Mouse (Mus musculus) T-helper 1 cell (primary cell): Measurements from ENCODE around the gene Kctd10.

Experiments used
- in situ Hi-C: fragments of 300-600 bp; cut with MboI, MseI; formaldehyde crosslinking; loops from one replicate; pipeline ENCODE4 v1.15.1; 2025; ENCODE audit warnings: high pct_unique_total_duplicates

Kctd10 gene

DNA sequence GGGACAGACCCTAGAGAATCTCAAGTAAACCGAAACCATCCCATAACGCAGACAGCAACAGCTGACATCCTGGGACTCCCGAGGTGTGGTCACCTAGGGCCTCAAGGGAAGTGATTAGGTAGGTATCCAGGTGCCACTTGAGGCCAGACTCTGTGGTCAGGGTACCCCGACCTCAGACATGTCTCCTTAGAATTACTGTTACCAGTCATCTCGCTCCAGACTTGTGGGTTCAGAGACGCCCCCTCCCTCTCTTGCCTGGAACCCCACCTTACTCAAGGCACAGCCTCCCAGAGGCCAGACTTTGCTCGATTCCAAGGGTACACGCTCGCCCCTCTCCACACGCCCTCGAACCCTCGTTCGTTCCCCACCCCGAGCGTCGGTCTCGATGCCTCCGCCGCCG, 545 bp downstream of the Kctd10 start:
- in situ Hi-C loops = loop anchor here (5.0 kb wide), 1 partner anchor 57 kb away; no protein-coding TSS in a partner anchor

- in situ Hi-C loops = no loop called here
Measured at GRCm38 (mm10) chr5:114378936-114379335, 1.4 kb downstream of the Kctd10 start.

DNA sequence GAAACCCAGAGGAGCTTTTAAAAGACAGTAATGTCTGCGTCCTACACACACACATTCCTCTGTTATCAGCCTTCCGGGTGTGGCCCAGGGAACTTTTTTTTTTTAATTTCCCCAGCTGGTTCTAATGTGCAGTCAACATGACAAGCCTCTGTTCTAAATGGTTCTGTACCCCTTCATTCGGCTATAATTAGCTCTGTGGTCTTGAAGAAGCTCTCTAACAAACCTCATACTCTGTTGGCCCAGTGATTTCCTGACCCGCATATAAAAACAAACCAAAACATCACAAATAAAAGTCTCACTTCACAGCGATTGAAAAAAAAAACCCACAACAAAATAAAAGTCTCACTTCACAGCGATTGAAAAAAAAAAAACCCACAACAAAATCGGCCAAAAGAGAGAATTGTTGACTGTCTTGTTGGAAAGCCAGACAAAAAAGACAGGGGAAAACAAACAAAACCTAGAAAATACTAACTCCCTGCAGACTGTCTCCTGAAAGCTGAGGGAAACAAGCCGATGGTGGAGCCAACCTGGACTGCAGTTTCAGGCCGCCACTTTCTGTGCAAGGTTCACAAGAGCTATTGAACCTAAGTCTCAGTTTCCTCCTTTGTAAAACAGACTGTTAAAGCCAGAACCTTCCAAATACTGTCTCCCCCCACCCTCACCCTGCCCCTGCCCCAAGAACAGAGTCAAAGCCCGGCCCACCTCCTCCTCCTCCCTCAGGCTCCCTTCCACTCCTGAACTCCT, 2.0 kb downstream of the Kctd10 start:
- in situ Hi-C loops = no loop called here

DNA sequence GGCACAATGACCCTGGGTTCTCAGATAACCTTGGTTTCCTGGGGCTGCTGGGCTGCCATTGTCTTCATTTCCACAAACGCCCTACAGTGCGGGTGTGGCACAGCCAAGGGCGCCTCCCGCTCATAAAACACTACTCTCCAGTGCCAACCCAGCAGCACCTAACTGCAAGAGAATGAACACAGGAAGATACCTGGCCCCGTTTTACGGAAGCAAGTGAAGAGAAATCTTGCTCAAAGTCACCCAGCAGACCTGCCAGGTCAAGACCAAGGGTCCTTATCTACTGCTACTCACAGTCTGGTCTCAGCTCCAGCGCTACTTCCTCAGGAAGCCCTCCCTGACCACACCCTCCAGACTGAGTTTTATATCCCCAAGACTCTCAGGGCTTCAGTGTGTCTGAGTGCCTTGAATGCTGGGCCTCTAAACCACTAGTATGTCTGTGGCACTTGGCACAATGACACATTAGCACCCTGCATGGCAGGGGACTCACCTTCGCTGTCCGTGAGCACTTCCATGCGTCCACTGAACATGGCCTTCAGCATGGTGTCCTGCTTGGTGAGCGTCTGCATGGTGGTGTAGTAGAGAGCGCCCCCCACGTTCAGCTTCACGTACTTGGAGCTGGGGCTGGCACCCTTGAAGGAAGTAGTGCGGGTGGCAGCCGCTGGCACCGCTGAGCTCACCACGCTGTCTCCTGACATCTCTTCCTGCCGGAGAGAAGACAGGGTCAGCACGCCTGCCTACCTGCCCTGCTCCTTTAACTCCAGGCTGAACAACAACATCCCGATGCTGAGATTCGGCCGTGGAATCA, 5.7 kb downstream of the Kctd10 start:
- in situ Hi-C loops = no loop called here

DNA sequence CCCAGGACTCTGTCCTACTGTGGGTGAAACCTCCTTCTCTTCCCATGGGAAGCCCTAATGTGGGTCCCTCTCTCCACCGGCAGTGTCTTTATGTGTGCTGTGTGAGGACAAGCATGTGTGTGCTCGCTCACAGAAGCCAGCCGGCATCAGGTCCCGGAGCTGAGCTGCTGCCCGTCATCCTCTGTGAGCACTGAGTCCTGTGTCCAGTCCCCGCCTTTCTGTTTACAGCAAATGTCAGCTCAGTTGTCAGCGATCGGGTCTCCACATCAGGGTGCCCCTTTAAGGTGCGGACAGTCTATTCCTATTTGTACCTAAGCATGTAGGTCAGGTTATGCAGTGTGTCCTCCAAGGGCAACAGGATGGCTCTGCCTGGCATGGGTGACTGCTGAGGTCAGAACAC, 6.7 kb downstream of the Kctd10 start:
- in situ Hi-C loops = no loop called here

DNA sequence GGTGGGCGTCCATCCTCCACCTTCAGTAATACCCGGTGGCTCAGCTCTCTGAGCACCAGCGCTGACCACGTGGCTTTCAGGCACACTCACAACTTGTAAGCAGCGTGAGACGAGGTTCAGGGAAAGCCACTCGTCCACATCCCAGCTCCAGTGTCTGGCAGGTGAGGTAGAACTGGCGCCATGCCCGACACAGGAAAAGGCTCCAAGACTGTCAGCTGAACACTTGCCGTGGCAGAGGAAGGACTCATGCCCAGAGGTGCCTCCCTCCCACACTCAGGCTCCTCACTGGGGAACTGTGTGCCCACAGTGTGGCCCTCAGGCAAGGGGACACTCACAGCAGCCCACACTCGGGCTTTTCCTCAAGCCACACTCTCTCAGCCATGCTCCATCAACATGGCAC, 7.1 kb downstream of the Kctd10 start:
- in situ Hi-C loops = no loop called here

DNA sequence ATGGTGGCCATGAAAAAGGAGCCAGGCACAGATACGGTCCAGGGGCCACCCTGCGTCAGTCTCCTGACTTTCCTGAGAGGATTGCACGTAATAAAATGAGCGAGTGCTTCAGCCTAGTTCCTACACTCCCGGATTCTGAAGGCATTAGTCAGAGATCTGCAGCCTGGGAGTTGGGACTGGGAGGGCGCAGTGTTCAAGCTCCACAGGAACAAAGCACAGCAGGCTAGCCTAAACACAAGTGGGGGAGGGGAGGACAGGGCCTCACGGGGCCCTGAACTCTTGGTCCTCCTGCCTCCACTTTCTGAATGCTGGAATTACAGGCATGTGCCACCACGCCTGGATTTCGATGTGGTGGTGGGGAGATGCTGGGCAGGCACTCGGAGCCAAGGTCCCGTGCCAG, 7.7 kb downstream of the Kctd10 start:
- in situ Hi-C loops = no loop called here

DNA sequence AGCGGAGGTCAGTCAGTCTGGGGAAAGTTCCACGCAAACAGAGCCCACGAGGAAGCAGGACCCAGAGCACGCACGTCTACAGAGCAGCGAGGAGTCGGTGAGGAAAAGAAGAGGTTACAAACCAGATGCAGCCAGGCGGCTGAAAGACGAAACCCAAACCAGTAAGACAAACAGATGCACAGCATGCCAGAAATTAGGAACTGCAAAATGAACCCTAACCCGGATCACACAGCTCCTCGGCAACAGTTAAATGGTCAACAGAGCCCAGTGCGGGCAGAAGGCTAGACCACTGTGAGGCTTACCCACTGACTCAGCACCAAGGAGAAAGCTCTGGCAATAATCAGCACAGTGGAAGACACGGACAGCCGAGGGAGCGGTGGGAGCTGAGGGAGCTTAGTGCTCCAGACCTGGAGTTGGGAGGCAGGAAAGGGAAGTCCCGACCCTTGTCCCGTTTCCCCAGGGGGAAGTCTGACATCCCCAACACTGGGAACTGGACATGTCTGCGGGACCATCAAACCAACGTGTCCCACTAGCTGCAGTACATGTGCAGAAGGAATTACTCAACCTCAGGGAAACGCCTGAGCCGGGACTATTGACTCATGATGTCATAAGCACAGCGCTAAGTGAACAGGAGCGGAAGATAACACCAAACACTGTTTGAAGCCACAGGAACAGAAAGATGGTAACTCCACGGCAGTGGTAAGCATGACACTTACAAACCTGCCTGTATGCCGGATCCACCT, 8.4 kb downstream of the Kctd10 start:
- in situ Hi-C loops = no loop called here

- in situ Hi-C loops = no loop called here
Measured at GRCm38 (mm10) chr5:114371331-114371730, 9.0 kb downstream of the Kctd10 start.

DNA sequence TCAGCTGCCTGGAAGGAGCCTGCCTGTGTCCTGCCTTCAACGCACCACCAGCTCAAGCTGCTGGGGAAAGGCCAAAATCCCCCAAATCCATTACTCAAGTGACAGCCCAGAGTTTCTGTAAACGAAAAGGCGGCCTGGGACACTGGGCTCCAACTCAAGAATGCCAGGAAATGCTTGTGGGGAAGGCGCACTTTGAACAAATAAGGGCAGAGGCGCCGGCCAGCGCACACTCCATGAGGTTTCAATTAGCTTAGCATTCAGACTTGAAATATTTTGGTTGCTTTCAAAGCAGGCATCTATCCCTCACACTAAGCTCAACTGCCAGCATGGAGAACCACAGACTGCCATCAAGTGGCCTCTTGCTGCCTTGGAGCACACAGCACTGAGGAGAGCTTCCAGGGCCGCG, 9.9 kb downstream of the Kctd10 start:
- in situ Hi-C loops = no loop called here

GRCm38 (mm10) chr5:114369921-114370320, 10.4 kb downstream of the Kctd10 start:
- in situ Hi-C loops = no loop called here

GRCm38 (mm10) chr5:114368803-114369496, 11.4 kb downstream of the Kctd10 start:
- in situ Hi-C loops = no loop called here

GRCm38 (mm10) chr5:114368121-114368520, 12.2 kb downstream of the Kctd10 start:
- in situ Hi-C loops = no loop called here

GRCm38 (mm10) chr5:114365043-114365752, 15.1 kb downstream of the Kctd10 start:
- in situ Hi-C loops = no loop called here

GRCm38 (mm10) chr5:114360968-114361367, 19.3 kb downstream of the Kctd10 start:
- in situ Hi-C loops = no loop called here

- in situ Hi-C loops = no loop called here
Measured at GRCm38 (mm10) chr5:114359586-114359985, 20.7 kb downstream of the Kctd10 start.

- in situ Hi-C loops = no loop called here
Measured at GRCm38 (mm10) chr5:114358833-114359232, 21.5 kb downstream of the Kctd10 start.

- in situ Hi-C loops = no loop called here
Measured at GRCm38 (mm10) chr5:114356936-114357751, 23.2 kb downstream of the Kctd10 start.

DNA sequence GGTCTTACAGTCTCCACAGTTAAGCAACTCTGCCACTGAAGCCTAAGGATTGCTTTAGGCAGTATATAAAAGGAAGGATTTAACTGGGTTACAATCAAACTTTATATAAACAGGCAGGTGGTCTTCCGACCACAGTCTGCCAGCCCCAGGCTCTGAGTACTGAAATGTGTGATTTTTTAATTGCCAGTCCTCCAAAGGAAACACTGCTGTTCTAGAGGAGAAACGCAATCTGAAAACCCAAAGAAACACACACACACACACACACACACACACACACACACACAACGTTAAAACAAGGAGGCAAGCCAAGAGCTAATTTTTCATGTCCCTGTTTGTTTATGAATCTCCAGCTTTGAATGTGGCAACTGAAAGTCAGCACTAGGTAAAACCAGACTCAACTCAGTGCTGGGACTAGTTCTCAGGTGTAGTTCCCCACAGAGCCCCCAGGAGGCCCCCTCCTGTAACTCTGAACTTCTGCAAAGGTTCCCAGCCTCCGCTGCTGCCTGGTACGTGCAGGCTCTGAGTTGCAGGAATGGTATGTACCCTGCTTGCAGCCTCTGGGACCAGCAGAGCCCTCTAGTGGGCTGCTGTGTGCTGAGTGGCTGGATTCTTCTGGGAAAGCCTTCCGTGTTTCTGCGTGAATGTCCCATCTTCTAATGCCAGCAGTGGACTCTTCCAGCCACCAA, 23.9 kb downstream of the Kctd10 start:
- in situ Hi-C loops = no loop called here

DNA sequence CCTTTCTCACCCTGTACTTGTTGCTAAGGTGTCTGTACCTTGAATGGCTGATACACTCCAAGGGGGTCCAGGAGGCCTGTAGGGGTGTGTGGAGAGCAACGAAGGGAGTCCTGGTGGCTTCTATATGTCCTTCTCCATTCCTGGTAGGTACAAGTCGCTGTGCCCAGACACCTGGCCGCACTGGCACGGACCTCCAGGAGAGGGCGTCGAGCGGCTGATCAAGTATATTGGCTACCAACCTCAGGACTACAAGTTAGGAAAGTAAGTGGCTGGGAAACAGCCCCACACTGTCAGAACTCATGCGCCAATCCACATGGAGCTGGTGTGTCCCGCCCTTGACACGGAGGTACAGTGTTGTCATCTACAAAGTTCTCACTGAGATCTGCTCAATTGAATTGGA, 28.8 kb downstream of the Kctd10 start:
- in situ Hi-C loops = no loop called here
